Mouse (Mus musculus) lung, embryonic 14.5 days (tissue): ENCODE measurements around the gene Btf3l4. TPM values are rescaled to one million over a fixed set of nuclear protein-coding genes. Genes with fewer than 3 reads are reported as not detected.

Experiments used
- ATAC-seq: fragments of 200-750 bp; cut with Nextera tagmentation; 2 replicates; pipeline ENCODE4 v1.8.0; 2017; ENCODE audit warnings: mild to moderate bottlenecking, moderate TSS enrichment, moderate library complexity; ENCODE audit not compliant: insufficient read depth
- DNase-seq: peaks from one replicate; pipeline ENCODE4 v3.0.0-alpha.2; 2015
- H3K27ac ChIP-seq: fragments of 300-500 bp; sonication (generic); 2 replicates; pipeline ENCODE4 v1.5.1; 2014; ENCODE audit warnings: low read depth, mild to moderate bottlenecking, moderate library complexity
- H3K27me3 ChIP-seq: fragments of 300-500 bp; sonication (generic); 2 replicates; pipeline ENCODE4 v1.6.1; 2014; ENCODE audit warnings: low read length, control low read depth; ENCODE audit not compliant: insufficient read depth
- H3K36me3 ChIP-seq: fragments of 300-500 bp; sonication (generic); 2 replicates; pipeline ENCODE4 v1.6.1; 2014; ENCODE audit warnings: control low read depth; ENCODE audit not compliant: insufficient read depth
- H3K4me1 ChIP-seq: fragments of 300-500 bp; sonication (generic); 2 replicates; pipeline ENCODE4 v1.6.1; 2014; ENCODE audit warnings: antibody characterized with exemption, control low read depth; ENCODE audit not compliant: insufficient read depth
- H3K4me2 ChIP-seq: fragments of 300-500 bp; sonication (generic); 2 replicates; pipeline ENCODE4 v1.6.1; 2014; ENCODE audit warnings: mild to moderate bottlenecking
- H3K4me3 ChIP-seq: fragments of 300-500 bp; sonication (generic); 2 replicates; pipeline ENCODE4 v1.5.1; 2014; ENCODE audit warnings: low read depth, low read length
- H3K9ac ChIP-seq: fragments of 300-500 bp; sonication (generic); 2 replicates; pipeline ENCODE4 v1.6.1; 2014
- H3K9me3 ChIP-seq: fragments of 300-500 bp; sonication (generic); 2 replicates; pipeline ENCODE4 v1.6.1; 2016; ENCODE audit warnings: low read depth, low read length, control low read depth
- CTCF ChIP-seq: IDR thresholded peaks from 2 replicates; pipeline ENCODE4 v1.5.1; 2016; ENCODE audit warnings: antibody characterized with exemption, low read depth
- polyA plus RNA-seq: library from polyadenylated mRNA; unstranded; fragments of >200 nt; fragmentation: Nextera tagmentation; extraction: Ambion mirVana; gene quantifications from 2 replicates; pipeline ENCODE4 v1.2.1, GENCODE M21; 2014

The Btf3l4 gene
- polyA plus RNA-seq, 1 experiment from 2014 or later = 167 TPM

- Histone ChIP-seq H3K4me3 (no peak overlapping the region), H3K36me3 (no peaks in the 10 kb centered on the region), H3K9ac (no peak overlapping the region), H3K27me3 (no peaks in the 10 kb centered on the region), H3K27ac (no peak overlapping the region), H3K4me1 (no peaks in the 10 kb centered on the region), H3K4me2 (no peak overlapping the region), H3K9me3 (no peaks in the 10 kb centered on the region)
- ATAC-seq (no peak), DNase-seq (no peak)
- no peak for TF ChIP-seq CTCF
Observed at GRCm38 (mm10) chr4:108768527-108768926, 64.9 kb downstream of the Btf3l4 start.

Other genes with a start within 250 kb of the Btf3l4 start
- 31.1 and 31.4 TPM in 2 replicates for gene Cc2d1b, start 213.7 kb downstream of the Btf3l4 start, polyA plus RNA-seq
- 2.2 and 3.1 TPM in 2 replicates for gene 3110021N24Rik, start 114.0 kb downstream of the Btf3l4 start, polyA plus RNA-seq
- 5.2 and 5.5 TPM in 2 replicates for gene Zfyve9, start 52.8 kb downstream of the Btf3l4 start, polyA plus RNA-seq
- gene Txndc12, start 987 bp upstream of the Btf3l4 start, polyA plus RNA-seq = 129 and 131 TPM in 2 replicates
- gene Kti12, start 14.2 kb upstream of the Btf3l4 start, polyA plus RNA-seq = 57.4 and 62.8 TPM in 2 replicates
- gene A730015C16Rik, start 15.0 kb upstream of the Btf3l4 start, polyA plus RNA-seq = 1.2 and 1.3 TPM in 2 replicates
- gene Rab3b, start 45.4 kb upstream of the Btf3l4 start, polyA plus RNA-seq = 6.3 and 8.0 TPM in 2 replicates
- 49.6 and 51.4 TPM in 2 replicates for gene Nrd1, start 167.0 kb upstream of the Btf3l4 start, polyA plus RNA-seq